Mouse (Mus musculus) liver, embryonic 13.5 days (tissue): ENCODE data around the gene Plekhg5. TPM values are rescaled to one million over a fixed set of nuclear protein-coding genes. Genes with fewer than 3 reads are reported as not detected.

Source experiments
- ATAC-seq: fragments of 200-750 bp; cut with Nextera tagmentation; 2 replicates; pipeline ENCODE4 v1.8.0; 2017; ENCODE audit warnings: low read depth, mild to moderate bottlenecking, moderate number of reproducible peaks, moderate library complexity
- DNase-seq: peaks from one replicate; pipeline ENCODE4 v3.0.0; 2022
- H3K27ac ChIP-seq: fragments of 300-500 bp; sonication (generic); 2 replicates; pipeline ENCODE4 v1.5.1; 2015; ENCODE audit warnings: moderate library complexity, mild to moderate bottlenecking, inconsistent platforms
- H3K27me3 ChIP-seq: fragments of 300-500 bp; sonication (generic); 2 replicates; pipeline ENCODE4 v1.6.1; 2015; ENCODE audit warnings: mild to moderate bottlenecking, inconsistent platforms
- H3K36me3 ChIP-seq: fragments of 300-500 bp; sonication (generic); 2 replicates; pipeline ENCODE4 v1.6.1; 2015; ENCODE audit warnings: mild to moderate bottlenecking, inconsistent platforms
- H3K4me1 ChIP-seq: fragments of 300-500 bp; sonication (generic); replicated peaks from 2 replicates; pipeline ENCODE4 v1.6.1; 2015; ENCODE audit warnings: inconsistent platforms
- H3K4me2 ChIP-seq: fragments of 300-500 bp; sonication (generic); 2 replicates; pipeline ENCODE4 v1.6.1; 2015; ENCODE audit warnings: inconsistent platforms, mild to moderate bottlenecking, moderate library complexity
- H3K4me3 ChIP-seq: fragments of 300-500 bp; sonication (generic); replicated peaks from 2 replicates; pipeline ENCODE4 v1.5.1; 2015; ENCODE audit warnings: mild to moderate bottlenecking, inconsistent platforms
- H3K9ac ChIP-seq: fragments of 300-500 bp; sonication (generic); 2 replicates; pipeline ENCODE4 v1.6.1; 2015; ENCODE audit warnings: mild to moderate bottlenecking, inconsistent platforms
- H3K9me3 ChIP-seq: fragments of 300-500 bp; sonication (generic); replicated peaks from 2 replicates; pipeline ENCODE4 v1.6.1; 2016; ENCODE audit warnings: inconsistent platforms
- WGBS: fragments of 180-500 bp; shearing (Covaris S2); methylation state at CpG from one replicate; pipeline ENCODE4 v1.1.7; 2015; ENCODE audit not compliant: insufficient replicate concordance; 5-methylcytosine and 5-hydroxymethylcytosine counted together
- polyA plus RNA-seq: library from polyadenylated mRNA; unstranded; fragments of >200 nt; fragmentation: Nextera tagmentation; extraction: Ambion mirVana; gene quantifications from 2 replicates; pipeline ENCODE4 v1.2.1, GENCODE M21; 2015

The Plekhg5 gene
- polyA plus RNA-seq, 1 experiment from 2014 or later = 4.9 TPM

DNA sequence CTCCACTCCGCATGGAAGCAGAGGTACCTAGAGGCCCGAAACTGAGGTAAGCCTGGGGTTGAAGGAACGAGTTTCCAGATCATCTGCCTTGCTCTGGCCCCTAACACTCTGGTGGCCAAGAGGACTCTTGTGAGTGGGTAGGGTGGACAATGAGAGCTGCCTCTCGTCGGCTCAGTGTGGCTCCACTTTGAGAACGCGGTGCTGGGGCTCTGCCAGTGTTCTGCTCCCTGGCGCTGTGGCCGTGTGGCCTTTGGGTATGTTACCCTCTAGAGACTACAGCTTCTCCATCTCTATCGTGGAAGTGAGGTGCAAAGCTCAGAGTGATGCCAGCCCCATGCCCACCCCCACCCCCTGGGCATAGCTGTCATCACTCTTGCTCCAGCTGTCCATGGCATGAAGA lies 357 bp downstream of the Plekhg5 start:
- Histone ChIP-seq H3K27ac (no peak overlapping the region), H3K9me3 (no peaks in the 10 kb centered on the region), H3K4me2 (no peak overlapping the region), H3K4me3 (no peak overlapping the region), H3K36me3 (no peaks in the 10 kb centered on the region), H3K4me1 (peaks cover 32% of the 10 kb centered on the region), H3K9ac (no peak overlapping the region), H3K27me3 (peaks cover 6% of the 10 kb centered on the region; the same call in 1 of the 2 replicates)
- WGBS = 61% methylated on average over 10 of the region's 10 CpGs
- no peak for DNase-seq
- ATAC-seq = no peak

GRCm38 (mm10) chr4:152073715-152074114 lies 1.4 kb downstream of the Plekhg5 start:
- 65% methylated on average over 6 of the region's 6 CpGs for WGBS
- H3K27ac ChIP-seq = no peak overlapping the region
- H3K4me1 ChIP-seq = peaks cover 41% of the 10 kb centered on the region
- ATAC-seq (no peak), DNase-seq (no peak)
- no peaks in the 10 kb centered on the region for H3K9me3 ChIP-seq
- no peak overlapping the region for H3K9ac ChIP-seq
- peaks cover 6% of the 10 kb centered on the region; the same call in 1 of the 2 replicates for H3K27me3 ChIP-seq
- no peak overlapping the region for H3K4me3 ChIP-seq
- H3K4me2 ChIP-seq = no peak overlapping the region
- H3K36me3 ChIP-seq = no peaks in the 10 kb centered on the region

- Histone ChIP-seq H3K4me3 (no peak overlapping the region), H3K36me3 (no peaks in the 10 kb centered on the region), H3K9ac (no peak overlapping the region), H3K27ac (no peak overlapping the region), H3K4me1 (peaks cover 41% of the 10 kb centered on the region), H3K9me3 (no peaks in the 10 kb centered on the region), H3K27me3 (peaks cover 6% of the 10 kb centered on the region; the same call in 1 of the 2 replicates), H3K4me2 (no peak overlapping the region)
- ATAC-seq (no peak), DNase-seq (no peak)
- WGBS = 77% methylated on average over 9 of the region's 9 CpGs
Observed at GRCm38 (mm10) chr4:152074548-152074947, 2.2 kb downstream of the Plekhg5 start.

DNA sequence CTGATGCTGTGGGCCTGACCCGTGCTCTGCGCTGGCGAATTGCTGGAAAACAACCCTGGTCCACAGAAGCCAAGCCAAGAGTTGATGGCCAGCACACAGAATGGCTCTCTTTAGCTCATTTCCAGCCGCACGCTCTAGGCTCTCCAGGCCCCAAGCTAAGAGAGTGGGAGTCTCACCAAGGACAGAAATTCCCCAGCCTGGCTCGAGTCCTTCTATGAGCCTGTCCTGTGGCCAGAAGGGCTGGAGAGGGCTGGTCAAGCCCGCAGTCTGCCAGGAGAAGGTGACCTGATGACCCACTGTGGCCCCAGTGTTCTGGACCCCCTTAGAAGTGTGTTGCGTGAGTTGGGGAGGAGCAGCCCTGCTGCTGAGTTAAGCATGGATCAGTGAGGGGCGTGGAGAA lies 4.9 kb downstream of the Plekhg5 start:
- 80% methylated on average over 9 of the region's 9 CpGs for WGBS
- ATAC-seq = no peak

DNA sequence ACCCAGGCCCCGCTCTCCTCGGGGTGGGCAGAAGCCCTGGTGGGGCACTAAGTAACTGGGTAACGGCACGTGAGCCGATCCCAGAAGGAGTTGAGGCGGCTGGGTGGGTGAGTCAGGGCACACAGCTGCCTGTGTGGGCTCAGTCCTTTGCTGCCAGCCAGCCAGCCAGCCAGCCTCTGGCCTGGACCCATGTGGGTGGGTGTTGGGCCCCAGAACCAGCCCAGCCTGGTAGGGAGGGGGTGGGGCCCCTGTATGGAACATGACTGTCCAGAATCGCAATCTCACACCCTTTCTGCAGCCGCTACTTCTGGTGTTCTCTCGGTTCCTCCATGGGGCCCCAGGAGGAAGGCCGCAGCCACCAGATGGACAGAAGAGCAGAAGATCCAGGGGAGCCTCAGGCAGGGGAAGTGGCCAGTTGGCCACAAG lies 5.8 kb downstream of the Plekhg5 start:
- Histone ChIP-seq H3K36me3 (no peaks in the 10 kb centered on the region), H3K4me1 (peaks cover 20% of the 10 kb centered on the region), H3K9ac (no peak overlapping the region), H3K9me3 (no peaks in the 10 kb centered on the region), H3K27ac (no peak overlapping the region), H3K4me2 (no peak overlapping the region), H3K4me3 (no peak overlapping the region), H3K27me3 (0 out of 2 replicates have a peak, but pooled peaks cover 2% of the 10 kb centered on the region)
- DNase-seq (no peak), ATAC-seq (peak; percentile 22; the same call in 1 of the 2 replicates)
- WGBS = 53% methylated on average over 10 of the region's 10 CpGs

More for the DNA sequence above, 4.9 kb downstream of the Plekhg5 start:
- Histone ChIP-seq H3K4me1 (peaks cover 27% of the 10 kb centered on the region), H3K4me3 (no peak overlapping the region), H3K4me2 (no peak overlapping the region), H3K27ac (no peak overlapping the region), H3K27me3 (no peaks in the 10 kb centered on the region), H3K9me3 (no peaks in the 10 kb centered on the region), H3K9ac (no peak overlapping the region), H3K36me3 (no peaks in the 10 kb centered on the region)
- no peak for DNase-seq

GRCm38 (mm10) chr4:152079261-152079660 lies 7.0 kb downstream of the Plekhg5 start:
- ATAC-seq (no peak), DNase-seq (no peak)
- H3K4me3 ChIP-seq = no peak overlapping the region
- H3K36me3 ChIP-seq = no peaks in the 10 kb centered on the region
- 68% methylated on average over 3 of the region's 3 CpGs for WGBS
- H3K4me1 ChIP-seq = peaks cover 12% of the 10 kb centered on the region
- no peak overlapping the region for H3K9ac ChIP-seq
- H3K9me3 ChIP-seq = no peaks in the 10 kb centered on the region
- 0 out of 2 replicates have a peak, but pooled peaks cover 7% of the 10 kb centered on the region for H3K27me3 ChIP-seq
- H3K4me2 ChIP-seq = no peak overlapping the region
- H3K27ac ChIP-seq = no peak overlapping the region

GRCm38 (mm10) chr4:152079931-152080330 lies 7.6 kb downstream of the Plekhg5 start:
- DNase-seq (no peak), ATAC-seq (no peak)
- Histone ChIP-seq H3K4me2 (no peak overlapping the region), H3K27me3 (peaks cover 14% of the 10 kb centered on the region; the same call in 1 of the 2 replicates), H3K9me3 (no peaks in the 10 kb centered on the region), H3K4me3 (no peak overlapping the region), H3K9ac (no peak overlapping the region), H3K36me3 (no peaks in the 10 kb centered on the region), H3K27ac (no peak overlapping the region), H3K4me1 (peaks cover 12% of the 10 kb centered on the region)
- WGBS = 59% methylated on average over 7 of the region's 7 CpGs

GRCm38 (mm10) chr4:152083611-152084220 lies 11.4 kb downstream of the Plekhg5 start:
- WGBS = 67% methylated on average over 7 of the region's 7 CpGs
- Histone ChIP-seq H3K27ac (no peak overlapping the region), H3K36me3 (0 out of 2 replicates have a peak, but pooled peaks cover 1% of the 10 kb centered on the region), H3K27me3 (peaks cover 25% of the 10 kb centered on the region; the same call in 1 of the 2 replicates), H3K9ac (no peak overlapping the region), H3K4me3 (no peak overlapping the region), H3K9me3 (no peaks in the 10 kb centered on the region), H3K4me1 (peaks cover 26% of the 10 kb centered on the region), H3K4me2 (no peak overlapping the region)
- DNase-seq (no peak), ATAC-seq (no peak)

- Histone ChIP-seq H3K27me3 (peaks cover 25% of the 10 kb centered on the region; the same call in 1 of the 2 replicates), H3K9me3 (no peaks in the 10 kb centered on the region), H3K4me3 (no peak overlapping the region), H3K4me2 (no peak overlapping the region), H3K27ac (no peak overlapping the region), H3K4me1 (peaks cover 35% of the 10 kb centered on the region), H3K36me3 (0 out of 2 replicates have a peak, but pooled peaks cover 10% of the 10 kb centered on the region), H3K9ac (no peak overlapping the region)
- DNase-seq (no peak), ATAC-seq (no peak)
- WGBS = 65% methylated on average over 7 of the region's 7 CpGs
Observed at GRCm38 (mm10) chr4:152084616-152085015, 12.3 kb downstream of the Plekhg5 start.

- Histone ChIP-seq H3K27ac (peak overlapping the region; percentile 72), H3K36me3 (0 out of 2 replicates have a peak, but pooled peaks cover 13% of the 10 kb centered on the region), H3K4me1 (peaks cover 54% of the 10 kb centered on the region), H3K4me2 (peak overlapping the region; percentile 97), H3K27me3 (peaks cover 25% of the 10 kb centered on the region; the same call in 1 of the 2 replicates), H3K9ac (peak overlapping the region; percentile 90), H3K4me3 (peak overlapping the region; percentile 81), H3K9me3 (no peaks in the 10 kb centered on the region)
- ATAC-seq = peak; percentile 84
- WGBS = under 1% methylated on average over 70 of the region's 92 CpGs
- peak; percentile 60 for DNase-seq
Observed at GRCm38 (mm10) chr4:152086505-152087210, 14.4 kb downstream of the Plekhg5 start.

- 7% methylated on average over 12 of the region's 12 CpGs for WGBS
- no peak for DNase-seq
- peaks cover 62% of the 10 kb centered on the region for H3K4me1 ChIP-seq
Observed at GRCm38 (mm10) chr4:152087211-152088081, 15.1 kb downstream of the Plekhg5 start.

More at GRCm38 (mm10) chr4:152087211-152088081, 15.1 kb downstream of the Plekhg5 start:
- Histone ChIP-seq H3K36me3 (0 out of 2 replicates have a peak, but pooled peaks cover 13% of the 10 kb centered on the region), H3K9ac (peak overlapping the region; percentile 90), H3K27me3 (peaks cover 25% of the 10 kb centered on the region; the same call in 1 of the 2 replicates), H3K9me3 (no peaks in the 10 kb centered on the region), H3K27ac (peak overlapping the region; percentile 72), H3K4me2 (peak overlapping the region; percentile 97), H3K4me3 (peak overlapping the region; percentile 81)
- ATAC-seq = no peak
